Mouse (Mus musculus) stomach, postnatal 0 days (tissue): ENCODE data around the gene Adcy3. TPM values are rescaled to one million over a fixed set of nuclear protein-coding genes. Genes with fewer than 3 reads are reported as not detected.

Experiments used
- ATAC-seq: fragments of 200-750 bp; cut with Nextera tagmentation; 2 replicates; pipeline ENCODE4 v1.8.0; 2017; ENCODE audit not compliant: low FRiP score, low TSS enrichment
- DNase-seq: peaks from one replicate; pipeline ENCODE4 v3.0.0-alpha.2; 2016; ENCODE audit warnings: low spot score
- H3K27ac ChIP-seq: fragments of 300-500 bp; sonication (generic); replicated peaks from 2 replicates; pipeline ENCODE4 v1.5.1; 2014; ENCODE audit warnings: mild to moderate bottlenecking, control low read depth
- H3K27me3 ChIP-seq: fragments of 300-500 bp; sonication (generic); 2 replicates; pipeline ENCODE4 v1.6.1; 2014; ENCODE audit warnings: low read length; ENCODE audit not compliant: control insufficient read depth, insufficient read depth
- H3K36me3 ChIP-seq: fragments of 300-500 bp; sonication (generic); 2 replicates; pipeline ENCODE4 v1.6.1; 2014; ENCODE audit warnings: low read length, mixed read lengths; ENCODE audit not compliant: control insufficient read depth, insufficient read depth
- H3K4me1 ChIP-seq: fragments of 300-500 bp; sonication (generic); replicated peaks from 2 replicates; pipeline ENCODE4 v1.6.1; 2014; ENCODE audit warnings: antibody characterized with exemption; ENCODE audit not compliant: control insufficient read depth, insufficient read depth
- H3K4me2 ChIP-seq: fragments of 300-500 bp; sonication (generic); replicated peaks from 2 replicates; pipeline ENCODE4 v1.6.1; 2014; ENCODE audit warnings: low read depth, mild to moderate bottlenecking, control low read depth, moderate library complexity
- H3K4me3 ChIP-seq: fragments of 300-500 bp; sonication (generic); 2 replicates; pipeline ENCODE4 v1.5.1; 2014; ENCODE audit warnings: low read depth, low read length, control low read depth
- H3K9ac ChIP-seq: fragments of 300-500 bp; sonication (generic); 2 replicates; pipeline ENCODE4 v1.6.1; 2014; ENCODE audit warnings: mild to moderate bottlenecking, low read length, control low read depth, mixed read lengths
- H3K9me3 ChIP-seq: fragments of 300-500 bp; sonication (generic); 2 replicates; pipeline ENCODE4 v1.6.1; 2016; ENCODE audit warnings: low read length; ENCODE audit not compliant: control insufficient read depth
- CTCF ChIP-seq: IDR thresholded peaks from 2 replicates; pipeline ENCODE4 v1.5.1; 2016; ENCODE audit warnings: antibody characterized with exemption, low read depth, mild to moderate bottlenecking, moderate library complexity
- EP300 ChIP-seq: optimal IDR thresholded peaks from 2 replicates; pipeline ENCODE3; 2016; ENCODE audit warnings: antibody characterized with exemption
- WGBS: fragments of 180-500 bp; shearing (Covaris S2); extraction: QIAGEN DNeasy Blood & Tissue Kit; methylation state at CpG from one replicate; pipeline ENCODE4 v1.1.7; 2014; 5-methylcytosine and 5-hydroxymethylcytosine counted together
- polyA plus RNA-seq: library from polyadenylated mRNA; unstranded; fragments of >200 nt; fragmentation: Nextera tagmentation; extraction: Ambion mirVana; gene quantifications from 2 replicates; pipeline ENCODE4 v1.2.1, GENCODE M21; 2015

Adcy3 gene
- polyA plus RNA-seq, 1 experiment from 2014 or later = 2.9 TPM

- TF ChIP-seq CTCF = no peak
- TF ChIP-seq EP300 = no peak
- 86% methylated on average over 3 of the region's 3 CpGs for WGBS
- ATAC-seq = no peak
Observed at GRCm38 (mm10) chr12:4158179-4158578, 25.3 kb downstream of the Adcy3 start.

GRCm38 (mm10) chr12:4158868-4159632 is 26.1 kb downstream of the Adcy3 start:
- H3K4me1 ChIP-seq = no peaks in the 10 kb centered on the region
- no peak for TF ChIP-seq CTCF
- no peak for TF ChIP-seq EP300
- 88% methylated on average over 7 of the region's 7 CpGs for WGBS
- H3K9ac ChIP-seq = no peak overlapping the region
- H3K36me3 ChIP-seq = no peaks in the 10 kb centered on the region
- no peak for ATAC-seq
- DNase-seq = no peak
- no peak overlapping the region for H3K4me2 ChIP-seq
- H3K9me3 ChIP-seq = no peaks in the 10 kb centered on the region
- H3K27me3 ChIP-seq = no peaks in the 10 kb centered on the region
- H3K27ac ChIP-seq = no peak overlapping the region
- no peak overlapping the region for H3K4me3 ChIP-seq

More at GRCm38 (mm10) chr12:4158179-4158578, 25.3 kb downstream of the Adcy3 start:
- Histone ChIP-seq H3K27me3 (no peaks in the 10 kb centered on the region), H3K36me3 (no peaks in the 10 kb centered on the region), H3K27ac (no peak overlapping the region), H3K9me3 (no peaks in the 10 kb centered on the region), H3K4me3 (no peak overlapping the region), H3K4me2 (no peak overlapping the region), H3K4me1 (no peaks in the 10 kb centered on the region), H3K9ac (no peak overlapping the region)
- DNase-seq = no peak

- H3K4me2 ChIP-seq = no peak overlapping the region
- H3K9ac ChIP-seq = no peak overlapping the region
- ATAC-seq = no peak
- no peak overlapping the region for H3K4me3 ChIP-seq
- no peak for TF ChIP-seq EP300
- peak; percentile 28; the same call in 1 of the 2 replicates for TF ChIP-seq CTCF
- H3K27me3 ChIP-seq = no peaks in the 10 kb centered on the region
- H3K4me1 ChIP-seq = no peaks in the 10 kb centered on the region
- no peak for DNase-seq
- no peaks in the 10 kb centered on the region for H3K36me3 ChIP-seq
- whole genome bisulfite sequencing = 78% methylated on average over 7 of the region's 7 CpGs
- no peak overlapping the region for H3K27ac ChIP-seq
- H3K9me3 ChIP-seq = no peaks in the 10 kb centered on the region
Observed at GRCm38 (mm10) chr12:4160322-4160721, 27.4 kb downstream of the Adcy3 start.

GRCm38 (mm10) chr12:4162886-4163285 is 30.0 kb downstream of the Adcy3 start:
- Histone ChIP-seq H3K27ac (no peak overlapping the region), H3K36me3 (no peaks in the 10 kb centered on the region), H3K9ac (no peak overlapping the region), H3K4me2 (no peak overlapping the region), H3K4me3 (no peak overlapping the region), H3K9me3 (no peaks in the 10 kb centered on the region), H3K27me3 (no peaks in the 10 kb centered on the region), H3K4me1 (no peaks in the 10 kb centered on the region)
- WGBS = 29% methylated on average over 2 of the region's 2 CpGs
- DNase-seq (no peak), ATAC-seq (no peak)
- TF ChIP-seq EP300 = no peak
- TF ChIP-seq CTCF = no peak

GRCm38 (mm10) chr12:4166970-4167369 is 34.1 kb downstream of the Adcy3 start:
- no peak overlapping the region for H3K9ac ChIP-seq
- no peaks in the 10 kb centered on the region for H3K27me3 ChIP-seq
- no peaks in the 10 kb centered on the region for H3K36me3 ChIP-seq
- peak; percentile 49; the same call in 1 of the 2 replicates for ATAC-seq
- DNase-seq = no peak
- H3K4me3 ChIP-seq = no peak overlapping the region
- TF ChIP-seq CTCF (no peak), EP300 (no peak)
- H3K4me1 ChIP-seq = no peaks in the 10 kb centered on the region
- H3K4me2 ChIP-seq = no peak overlapping the region
- 57% methylated on average over 3 of the region's 3 CpGs for WGBS
- H3K9me3 ChIP-seq = no peaks in the 10 kb centered on the region
- H3K27ac ChIP-seq = no peak overlapping the region

GRCm38 (mm10) chr12:4169058-4169457 is 36.2 kb downstream of the Adcy3 start:
- no peak overlapping the region for H3K4me2 ChIP-seq
- no peaks in the 10 kb centered on the region for H3K4me1 ChIP-seq
- TF ChIP-seq EP300 (no peak), CTCF (no peak)
- H3K9ac ChIP-seq = no peak overlapping the region
- H3K36me3 ChIP-seq = no peaks in the 10 kb centered on the region
- 94% methylated on average over 1 of the region's 1 CpGs for WGBS
- no peak overlapping the region for H3K4me3 ChIP-seq
- ATAC-seq (no peak), DNase-seq (no peak)
- H3K9me3 ChIP-seq = no peaks in the 10 kb centered on the region
- no peak overlapping the region for H3K27ac ChIP-seq
- no peaks in the 10 kb centered on the region for H3K27me3 ChIP-seq
